Mouse (Mus musculus): Measurements from ENCODE around the gene Ddx55.
"Not testable (repeated sequence)": the region's sequence is repeated elsewhere in the genome, so short reads cannot be mapped to it uniquely, and the experiment has no call there.

Gene Ddx55

DNA sequence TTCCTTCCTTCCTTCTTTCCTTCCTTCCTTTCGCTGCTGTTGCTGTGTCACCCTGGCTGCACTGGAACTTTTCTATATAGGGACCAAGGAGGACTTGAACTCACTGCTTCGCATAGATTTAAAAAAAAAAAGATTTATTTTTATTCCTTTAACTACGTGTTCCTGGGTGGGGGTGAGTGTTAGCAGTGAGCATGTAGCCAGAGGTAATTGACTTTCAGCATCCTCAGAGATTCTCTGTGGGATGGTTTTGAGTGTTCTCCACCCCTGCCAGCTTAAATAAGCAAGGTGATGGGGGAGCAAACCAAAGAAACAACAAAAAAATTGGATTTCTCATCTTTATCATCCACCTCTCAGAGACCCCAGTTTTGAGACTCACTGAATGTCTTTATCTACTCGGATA is 12.8 kb upstream of the Ddx55 start:
- DNase-seq: no peak

DNA sequence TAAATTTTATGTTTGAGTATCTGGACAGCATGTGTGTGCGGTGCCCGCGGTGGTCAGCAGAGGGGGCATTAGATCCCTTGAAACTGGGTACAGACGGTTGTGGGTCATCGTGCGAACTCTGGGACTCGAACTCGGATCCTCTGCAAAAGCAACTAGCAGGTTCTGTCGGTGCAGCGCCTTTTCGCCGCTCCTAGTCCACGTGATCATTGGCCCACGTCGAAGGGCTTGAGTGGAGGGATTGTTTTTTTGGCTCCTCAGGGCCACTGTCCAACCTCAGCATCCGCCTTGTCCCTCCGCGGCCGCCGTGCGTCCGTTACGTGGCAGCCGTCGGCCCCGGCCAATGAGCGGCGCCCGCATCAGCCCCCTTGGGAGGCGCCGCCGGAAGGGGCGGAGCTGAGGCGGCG is 12.3 kb upstream of the Ddx55 start, which contains the start of gene Tmed2:
Gene Tmed2 (plus strand): TSS at position 313 of the 404 bp plus-strand sequence.
- peak; percentile 94 for DNase-seq

DNA sequence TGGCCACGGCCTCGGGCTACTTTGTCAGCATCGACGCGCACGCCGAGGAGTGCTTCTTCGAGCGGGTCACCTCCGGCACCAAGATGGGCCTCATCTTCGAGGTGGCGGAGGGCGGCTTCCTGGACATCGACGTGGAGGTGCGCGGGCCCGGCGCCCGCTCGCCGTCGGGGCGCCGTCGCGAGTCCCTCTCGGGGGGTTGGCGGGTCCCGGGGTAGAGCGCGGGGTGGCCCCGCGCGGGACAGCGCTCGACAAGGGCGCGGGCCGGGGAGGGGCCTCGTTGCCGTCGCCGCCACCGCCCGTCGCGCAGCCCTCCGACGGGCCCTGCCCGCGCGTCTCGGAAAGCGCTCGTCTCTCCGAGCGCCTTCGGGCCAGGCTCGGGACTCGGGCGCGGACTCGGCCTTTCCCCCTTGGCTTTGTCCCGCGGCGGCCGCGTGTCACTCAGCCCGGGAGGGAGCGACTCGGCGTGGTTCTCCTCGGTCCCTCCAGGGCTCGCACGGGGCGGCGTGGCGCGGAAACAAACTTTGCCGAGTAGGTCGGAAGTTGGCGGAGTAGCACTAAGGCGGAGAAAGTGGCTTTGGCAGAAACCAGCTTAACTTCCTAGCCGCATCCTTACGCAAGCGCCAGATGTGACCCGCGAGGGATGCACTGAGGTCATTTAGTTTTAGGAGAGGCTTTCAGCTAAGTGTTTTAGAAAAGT is 11.6 kb upstream of the Ddx55 start:
- DNase-seq: peak; percentile 60 to 64

DNA sequence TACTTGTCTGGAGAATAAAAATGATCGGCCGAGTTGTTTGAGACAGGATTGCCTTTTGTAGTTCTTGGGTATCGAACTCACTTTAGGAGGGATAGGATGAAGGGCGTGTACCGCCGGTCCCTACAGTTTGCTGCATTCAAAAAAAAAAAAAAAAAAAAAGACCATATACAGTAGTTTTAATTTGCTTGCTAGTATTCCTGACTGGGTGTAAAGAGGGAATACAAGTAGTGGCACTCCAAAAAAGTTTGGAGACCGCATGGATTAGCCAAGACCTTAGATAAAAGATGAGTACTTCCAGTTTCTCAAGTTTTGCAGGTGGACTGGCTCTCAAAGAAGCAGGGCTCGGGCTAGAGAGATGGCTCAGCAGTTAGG is 11.1 kb upstream of the Ddx55 start:
- DNase-seq: no peak

DNA sequence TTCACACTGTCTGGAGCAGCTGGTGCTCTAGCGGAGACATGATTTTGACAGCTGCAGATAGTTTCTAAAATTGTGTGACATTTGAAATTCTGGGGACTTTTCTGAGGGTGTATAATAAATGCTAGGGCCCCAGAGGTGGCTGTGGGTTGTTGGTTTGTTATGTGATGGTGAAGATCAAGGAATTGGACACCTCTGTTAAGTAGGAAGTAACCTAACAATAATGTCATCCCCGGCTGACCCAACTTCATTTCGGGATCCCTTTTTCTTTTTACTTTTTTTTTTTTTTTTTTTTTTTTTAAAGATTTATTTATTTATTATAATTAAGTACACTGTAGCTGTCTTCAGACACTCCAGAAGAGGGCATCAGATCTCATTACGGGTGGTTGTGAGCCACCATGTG is 1.9 kb upstream of the Ddx55 start:
- not testable (repeated sequence) for DNase-seq

DNA sequence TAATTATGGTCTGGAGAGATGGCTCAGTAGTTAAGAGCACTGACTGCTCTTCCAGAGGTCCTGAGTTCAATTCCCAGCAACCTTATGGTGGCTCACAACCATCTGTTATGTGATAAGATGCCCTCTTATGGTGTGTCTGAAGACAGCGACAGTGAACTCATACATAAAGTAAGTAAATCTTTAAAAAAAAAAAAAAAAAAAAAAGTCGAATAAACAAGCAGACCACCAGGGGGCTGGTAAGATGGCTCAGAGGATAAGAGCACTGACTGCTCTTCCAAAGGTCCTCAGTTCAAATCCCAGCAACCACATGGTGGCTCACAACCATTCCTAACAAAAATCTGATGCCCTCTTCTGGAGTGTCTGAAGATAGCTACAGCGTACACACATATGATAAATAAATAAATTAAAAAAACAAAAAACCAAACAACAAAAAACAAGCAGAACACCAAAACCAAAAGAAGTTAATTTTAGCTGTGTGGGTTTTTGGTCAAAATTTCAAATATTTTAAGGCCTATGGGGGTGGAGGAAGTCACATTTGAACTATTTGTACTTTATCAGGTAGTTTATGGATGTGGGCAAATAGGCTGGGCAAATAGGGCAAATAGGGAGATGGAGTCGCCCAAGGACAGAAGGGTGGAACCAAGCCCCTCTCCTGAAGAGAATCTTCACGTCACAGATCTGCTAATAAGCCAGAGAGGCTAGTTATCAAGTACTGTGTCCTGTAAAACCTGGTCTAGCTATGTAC is 1.1 kb upstream of the Ddx55 start:
- peak; percentile 34 for DNase-seq

DNA sequence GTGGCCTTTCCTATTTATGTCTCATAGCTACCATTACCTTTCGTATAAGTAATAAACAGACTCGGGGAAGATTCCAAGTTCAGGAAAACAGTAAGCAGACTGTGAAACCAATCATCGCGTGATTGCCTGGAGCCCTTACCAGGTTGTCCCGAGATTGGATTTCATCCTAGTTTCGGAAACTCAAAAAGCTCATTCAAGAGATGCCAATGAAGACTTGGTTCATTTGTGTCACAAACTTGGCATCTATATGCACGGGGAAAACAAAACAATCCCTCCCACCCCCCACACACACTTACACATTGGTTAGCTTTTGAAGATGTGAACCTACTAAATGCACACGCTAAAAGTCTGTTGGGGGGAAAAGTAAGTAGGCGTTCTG is 581 bp upstream of the Ddx55 start:
- no peak for DNase-seq

DNA sequence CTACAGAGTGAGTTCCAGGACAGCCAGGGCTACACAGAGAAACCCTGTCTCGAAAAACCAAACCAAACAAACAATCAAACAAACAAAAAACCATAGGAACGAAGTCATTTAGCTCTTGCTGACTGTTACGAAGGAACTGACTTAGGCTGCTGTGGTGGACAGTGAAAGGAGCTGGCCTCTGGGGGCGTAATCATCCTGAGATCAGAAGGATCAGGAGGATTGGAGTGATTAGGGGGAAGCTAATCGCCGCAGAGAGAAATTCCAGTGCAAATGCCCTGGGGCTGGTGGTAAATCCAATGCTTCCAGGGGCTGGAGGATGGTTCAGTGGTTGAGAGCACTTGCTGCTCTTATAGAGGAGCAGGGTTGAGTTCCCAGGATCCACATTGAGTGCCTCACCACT is 943 bp downstream of the Ddx55 start:
- no peak for DNase-seq

DNA sequence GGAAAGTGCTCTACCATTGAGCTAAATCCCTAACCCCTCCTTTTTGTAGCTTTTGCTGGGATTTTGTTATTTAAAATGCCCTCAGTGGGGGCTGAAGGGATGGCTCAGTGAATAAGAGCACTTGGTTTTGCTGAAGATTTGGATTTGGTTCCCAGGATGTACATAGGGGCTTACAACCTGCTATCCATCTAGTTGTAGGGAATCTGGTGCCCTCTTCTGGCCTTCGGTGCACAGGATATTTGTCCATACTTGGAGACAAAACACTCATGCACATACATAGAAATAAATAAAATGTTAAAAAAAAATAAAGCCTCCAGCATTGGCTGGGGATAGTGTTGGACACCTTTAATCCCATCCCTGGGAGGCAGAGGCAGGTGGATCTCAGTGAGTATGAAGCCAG is 2.5 kb downstream of the Ddx55 start:
- DNase-seq: peak in 1 of 2 experiments; percentile 28

DNA sequence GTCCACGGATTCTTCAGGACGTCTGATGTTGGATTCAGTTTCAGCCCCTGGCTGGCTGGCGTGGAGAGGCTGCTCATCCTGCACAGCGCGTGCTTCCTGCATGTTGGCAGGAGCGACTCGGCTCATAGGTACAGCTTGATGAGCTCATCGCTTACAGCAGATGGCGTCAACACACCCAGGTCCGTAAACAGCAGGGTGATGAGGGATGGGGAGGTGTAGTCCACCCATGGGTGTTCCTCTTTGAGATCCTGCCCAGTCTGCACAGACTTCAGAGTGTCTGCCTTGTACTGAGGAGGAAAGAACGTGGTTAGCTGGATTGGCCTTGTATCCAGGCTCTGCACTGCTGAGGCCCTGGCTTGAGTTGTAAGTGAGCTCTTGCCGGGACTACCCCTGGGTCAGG is 18.4 kb downstream of the Ddx55 start:
- no peak for DNase-seq

DNA sequence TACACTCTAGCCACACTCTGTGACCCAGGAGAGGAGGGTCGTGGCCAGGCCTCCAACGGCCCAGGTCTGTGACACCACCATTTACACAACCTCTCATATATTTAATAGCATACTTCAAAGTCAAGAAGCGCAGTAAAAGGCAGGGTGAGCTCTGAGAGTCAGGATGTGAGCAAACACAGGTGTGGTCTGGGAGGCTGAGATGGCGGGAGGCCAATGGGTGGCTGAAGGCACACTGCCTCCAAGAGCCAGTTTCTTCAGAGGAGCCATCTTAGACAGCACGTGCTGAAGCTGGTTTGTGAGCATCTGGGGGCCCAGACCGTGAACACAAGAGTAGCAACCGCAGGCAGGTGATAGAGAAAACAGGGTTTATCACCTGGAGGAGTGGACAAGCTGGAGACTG is 22.8 kb downstream of the Ddx55 start:
- no peak for DNase-seq

DNA sequence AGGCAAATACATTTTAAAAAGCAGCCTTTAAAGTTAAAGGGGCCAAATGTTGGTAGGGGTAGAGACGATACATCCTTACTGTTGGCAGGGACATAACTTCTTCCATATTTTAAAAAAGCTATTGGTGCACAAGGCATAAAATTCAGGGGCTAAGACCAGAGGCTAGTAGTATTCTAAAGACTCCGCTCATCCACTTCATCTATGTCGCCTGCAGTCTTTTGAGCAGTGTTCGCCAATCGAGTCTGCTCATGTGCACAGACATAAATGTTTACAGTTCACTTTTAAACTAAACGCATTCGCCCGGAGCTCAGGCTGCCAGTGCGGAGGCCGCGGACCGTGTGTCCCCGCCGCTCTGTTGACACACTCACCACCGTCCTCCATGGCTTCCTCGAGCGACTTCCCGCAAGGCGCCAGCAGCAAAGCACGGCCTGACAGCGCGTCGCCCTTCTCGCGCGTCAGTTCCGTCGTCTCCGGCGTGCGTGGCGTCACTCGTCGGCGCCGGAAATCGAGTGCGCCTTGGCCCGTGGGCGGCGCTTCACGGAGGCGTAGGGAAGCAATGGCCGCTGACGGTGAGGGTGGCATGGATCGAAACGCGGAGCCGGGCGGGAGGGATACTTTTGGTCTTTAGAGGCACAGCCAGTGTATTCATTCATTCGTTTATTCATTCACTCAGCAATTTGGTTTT is 26.1 kb downstream of the Ddx55 start, which contains the start of the genes Eif2b1 and Gtf2h3:
Gene Eif2b1 (minus strand): TSS at position 499 of the 685 bp plus-strand sequence.
Gene Gtf2h3 (plus strand): TSS at position 508 of the 685 bp plus-strand sequence.
- DNase-seq: peak; percentile 96 to 97

DNA sequence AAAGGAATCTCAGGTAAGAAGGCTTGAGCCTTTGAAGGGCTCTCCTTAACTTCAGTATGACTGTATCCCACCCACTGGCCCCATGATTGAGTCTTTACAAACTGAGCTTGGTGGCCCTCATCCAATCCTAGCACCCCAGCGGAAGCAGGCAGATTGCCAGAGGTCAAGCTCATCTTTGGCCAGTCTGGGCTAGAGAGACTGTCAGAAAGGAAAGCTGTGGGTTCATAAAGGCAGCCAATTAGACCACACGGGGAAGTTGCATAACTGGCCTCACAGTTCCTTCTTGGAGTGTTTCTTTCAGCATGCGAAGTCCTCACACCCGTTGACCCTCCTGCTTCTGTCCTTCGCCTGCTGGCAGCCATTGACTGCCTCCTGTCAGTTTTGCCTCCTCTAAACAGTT is 29.9 kb downstream of the Ddx55 start:
- DNase-seq: no peak

DNA sequence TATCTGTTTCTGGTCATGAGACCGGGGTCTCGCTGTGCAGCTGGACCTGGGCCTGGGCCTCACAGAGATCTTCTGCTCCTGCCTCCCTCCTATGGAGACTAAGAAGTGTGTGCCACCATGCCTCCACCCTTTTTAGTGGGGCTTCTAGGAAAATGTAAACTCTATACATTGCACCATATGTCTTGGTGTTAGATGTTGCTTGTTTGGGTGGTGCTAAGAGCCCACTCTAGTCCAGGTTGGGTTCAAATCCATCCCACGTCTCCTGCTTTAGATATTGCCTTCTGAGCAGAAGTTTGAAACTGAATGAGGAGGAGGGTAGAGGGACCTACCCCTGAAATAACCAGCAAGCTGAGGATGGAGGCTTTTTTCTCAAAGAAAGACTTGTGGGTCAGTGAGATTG is 40.1 kb downstream of the Ddx55 start:
- DNase-seq: no peak

DNA sequence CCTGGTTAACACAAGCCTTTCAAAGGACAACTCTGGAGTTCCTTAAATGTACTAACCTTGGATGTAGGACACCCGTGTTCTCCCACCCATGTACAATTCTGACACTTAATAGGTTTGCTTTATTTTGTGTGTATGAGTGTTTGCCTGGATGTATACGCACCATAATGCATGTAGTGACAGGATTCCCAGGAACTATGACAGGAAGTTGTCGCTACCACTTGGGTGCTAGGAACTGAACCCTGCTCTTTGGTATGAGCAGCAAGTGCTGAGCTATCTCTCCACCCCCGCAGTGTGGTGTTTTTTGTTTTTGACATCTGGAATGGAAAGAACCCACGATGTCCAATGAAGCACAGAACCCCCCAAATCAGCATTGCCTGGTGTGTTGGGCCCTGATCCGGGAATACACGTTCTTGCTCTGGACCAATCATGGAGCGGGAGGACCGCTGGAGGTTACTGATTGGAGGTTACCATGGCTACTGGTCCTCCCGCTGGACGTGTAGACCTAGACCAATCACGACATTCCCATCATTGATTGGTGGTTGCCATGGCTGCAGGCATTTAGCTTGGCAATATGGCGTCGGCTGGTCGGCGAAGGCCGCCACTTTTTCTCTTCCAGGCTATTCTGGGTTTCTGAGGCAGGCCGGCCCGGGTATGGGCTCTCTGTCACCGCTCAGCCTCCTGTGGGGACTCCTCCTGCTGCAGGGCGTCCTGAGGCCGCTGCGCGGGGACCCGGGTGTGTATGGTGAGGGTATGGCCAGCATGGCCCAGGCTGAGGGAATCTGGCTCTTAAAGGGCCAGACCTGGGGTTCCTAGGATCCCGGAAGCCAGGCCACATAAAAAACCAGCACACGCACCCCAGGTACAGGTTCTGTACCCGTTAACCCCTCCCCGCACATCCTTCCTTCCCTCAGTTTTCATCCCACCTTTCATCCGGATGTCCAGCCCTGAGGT is 45.8 kb downstream of the Ddx55 start:
- peak; percentile 70 to 72 for DNase-seq

DNA sequence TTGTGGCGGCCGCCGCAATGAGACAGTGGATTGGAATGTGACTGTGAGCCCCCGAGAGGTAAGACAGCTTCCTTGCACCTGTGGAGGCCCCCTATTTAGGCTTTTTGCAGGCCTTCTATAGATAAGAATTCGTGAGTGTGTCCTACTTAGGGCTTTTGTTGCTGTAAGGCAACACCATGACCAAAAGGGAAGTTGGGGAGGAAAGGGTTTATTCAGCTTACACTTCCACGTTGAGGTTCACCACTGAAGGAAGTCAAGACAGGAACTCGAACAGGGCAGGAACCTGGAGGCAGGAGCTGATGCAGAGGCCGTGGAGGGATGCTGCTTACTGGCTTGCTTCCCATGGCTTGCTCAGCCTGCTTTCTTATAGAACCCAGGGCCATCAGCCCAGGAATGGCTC is 47.1 kb downstream of the Ddx55 start:
- not testable (repeated sequence) for DNase-seq

DNA sequence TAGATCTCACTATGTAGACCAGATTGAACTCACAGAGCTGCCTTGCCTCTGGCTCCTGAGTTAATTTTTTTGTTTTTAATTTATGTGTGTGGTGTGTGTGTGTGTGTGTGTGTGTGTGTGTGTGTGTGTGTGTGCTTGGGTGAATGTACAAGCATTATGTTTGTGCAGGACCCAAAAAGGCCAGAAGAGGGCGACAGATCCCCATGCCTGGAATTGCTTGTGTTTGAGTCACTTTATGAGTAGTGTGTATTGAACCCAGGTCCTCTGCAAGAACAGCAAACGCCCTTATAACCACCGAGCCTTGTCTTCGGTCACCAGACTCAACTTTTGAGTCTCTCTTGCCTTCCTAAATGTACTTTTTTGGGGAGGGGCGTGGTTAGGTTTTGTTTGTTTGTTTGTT is 49.7 kb downstream of the Ddx55 start:
- DNase-seq: peak; percentile 68 to 69

DNA sequence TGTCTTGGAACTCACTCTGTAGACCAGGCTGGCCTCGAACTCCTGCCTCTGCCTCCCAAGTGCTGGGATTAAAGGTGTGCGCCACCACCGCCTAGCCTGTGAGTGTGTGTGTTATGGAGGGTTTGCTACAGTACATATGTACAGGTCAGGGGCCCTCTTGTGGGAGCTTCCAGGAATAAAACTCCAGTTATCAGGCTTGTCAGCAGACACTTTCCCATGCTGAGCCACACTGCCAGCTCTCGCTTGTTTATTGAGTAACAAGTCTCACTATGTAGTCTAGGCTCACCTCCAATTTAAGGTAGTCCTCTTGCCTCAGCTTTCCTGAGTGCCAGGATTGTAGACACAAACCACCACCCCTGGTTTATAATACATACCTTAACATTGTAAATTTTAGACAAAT is 51.6 kb downstream of the Ddx55 start:
- DNase-seq: no peak

DNA sequence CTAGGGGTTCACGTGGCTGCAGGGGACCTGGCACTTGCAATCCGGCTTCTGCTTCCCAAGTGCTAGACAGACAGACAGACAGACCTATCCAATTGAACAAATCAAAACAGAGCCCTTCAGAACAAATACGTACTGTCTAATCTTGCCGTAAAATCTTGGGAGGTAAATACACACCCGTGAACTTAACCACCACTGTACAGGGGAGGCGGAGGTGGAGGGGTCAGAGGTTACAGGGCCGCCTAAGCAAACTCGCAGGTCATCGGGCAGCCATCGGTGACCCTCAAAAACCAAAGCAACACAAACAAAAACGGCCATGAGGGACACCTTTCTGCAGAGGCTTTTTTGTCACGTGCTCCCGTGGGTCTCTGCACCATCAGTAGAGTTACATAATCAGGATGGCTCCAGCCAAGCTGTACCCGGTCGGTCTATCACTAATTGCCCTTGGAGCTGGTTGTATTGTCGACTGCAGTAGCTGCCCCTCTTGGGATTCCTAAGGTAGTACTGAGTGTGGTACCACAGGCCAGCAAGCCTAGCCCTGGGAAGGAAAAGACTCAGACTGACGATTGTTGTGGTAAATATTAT is 52.5 kb downstream of the Ddx55 start:
- DNase-seq: no peak

DNA sequence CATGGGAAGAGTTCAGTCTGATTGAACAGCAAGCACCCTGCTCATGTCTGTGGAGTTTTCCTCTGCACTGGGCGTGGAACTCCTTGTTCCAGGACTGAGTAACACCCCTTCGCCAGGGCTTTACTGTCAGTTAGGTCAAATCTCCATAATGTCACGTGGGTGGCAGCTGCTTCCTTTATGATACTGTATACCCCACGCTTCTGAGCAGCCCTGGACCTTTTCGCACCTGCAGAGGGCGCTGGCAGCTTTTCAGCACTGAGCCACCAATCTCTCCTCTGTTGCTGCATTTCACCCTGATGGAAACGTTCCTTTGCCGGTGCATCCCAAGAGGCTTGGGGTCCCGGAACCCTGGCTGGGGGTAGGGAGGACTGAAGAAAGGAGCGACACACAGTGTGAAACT is 58.3 kb downstream of the Ddx55 start:
- peak in 1 of 2 experiments; percentile 15 for DNase-seq

DNA sequence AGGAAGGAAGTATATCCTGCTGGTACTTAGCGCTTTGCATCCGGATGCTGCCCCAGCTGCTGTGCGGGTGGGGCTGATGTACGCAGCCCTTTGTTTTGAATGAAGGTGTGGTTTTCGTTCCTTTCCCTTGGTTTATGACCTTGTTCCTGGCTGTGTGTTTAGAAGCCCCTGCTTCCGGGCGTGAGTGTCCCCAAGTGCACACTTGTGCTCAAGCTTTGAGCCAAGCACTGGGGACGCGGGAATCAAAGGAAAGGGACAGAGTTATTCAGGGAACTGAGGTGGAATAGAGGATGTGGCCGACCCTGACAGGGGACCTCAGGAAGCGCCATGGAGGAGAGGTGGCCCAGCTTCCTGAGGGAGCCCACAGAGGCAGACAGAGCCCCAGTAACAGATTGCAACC is 62.0 kb downstream of the Ddx55 start:
- no peak for DNase-seq

DNA sequence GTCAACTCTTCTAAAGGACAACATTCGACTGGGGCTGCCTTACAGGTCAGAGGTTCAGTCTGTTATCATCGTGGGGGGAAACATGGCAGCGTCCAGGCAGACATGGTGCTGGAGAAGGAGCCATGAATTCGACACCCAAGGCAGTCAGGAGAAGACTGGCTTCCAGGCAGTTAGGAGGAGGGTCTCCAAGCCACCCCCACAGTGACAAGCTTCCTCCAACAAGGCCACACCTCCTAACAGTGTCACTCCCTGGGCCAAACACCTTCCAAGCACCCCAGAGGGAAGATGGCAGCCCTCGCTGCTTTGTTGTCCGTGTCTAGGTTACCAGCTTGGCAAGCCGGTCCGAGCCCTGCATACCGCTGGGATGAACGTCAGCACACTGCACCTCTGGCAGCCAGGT is 66.0 kb downstream of the Ddx55 start:
- DNase-seq: no peak
